Mouse (Mus musculus) bone marrow macrophage, adult 2 months (primary cell): ENCODE measurements around the gene Cnnm3.

Experiments used
- CTCF ChIP-seq: IDR thresholded peaks from 2 replicates; pipeline ENCODE4 v1.5.1; 2012; ENCODE audit warnings: low read depth, mild to moderate bottlenecking, low read length, moderate library complexity
- POLR2A ChIP-seq: IDR thresholded peaks from 2 replicates; pipeline ENCODE4 v1.6.1; 2012; ENCODE audit warnings: mild to moderate bottlenecking, low read depth, low read length, borderline replicate concordance

GRCm38 (mm10) chr1:36526903-36527302 lies 15.2 kb downstream of the Cnnm3 start:
- TF ChIP-seq CTCF (no peak), POLR2A (no peak)
